Mouse (Mus musculus) thymus, adult 18-20 months (tissue): ENCODE measurements around the gene Wdr95.
"Not testable (repeated sequence)": the region's sequence is repeated elsewhere in the genome, so short reads cannot be mapped to it uniquely, and the experiment has no call there.

Experiments
- DNase-seq, 2 experiments: peaks; one replicate each; pipeline ENCODE4 v3.0.0; 2022; ENCODE audit warnings: mixed read lengths in 2 of 2

Gene Wdr95

DNA sequence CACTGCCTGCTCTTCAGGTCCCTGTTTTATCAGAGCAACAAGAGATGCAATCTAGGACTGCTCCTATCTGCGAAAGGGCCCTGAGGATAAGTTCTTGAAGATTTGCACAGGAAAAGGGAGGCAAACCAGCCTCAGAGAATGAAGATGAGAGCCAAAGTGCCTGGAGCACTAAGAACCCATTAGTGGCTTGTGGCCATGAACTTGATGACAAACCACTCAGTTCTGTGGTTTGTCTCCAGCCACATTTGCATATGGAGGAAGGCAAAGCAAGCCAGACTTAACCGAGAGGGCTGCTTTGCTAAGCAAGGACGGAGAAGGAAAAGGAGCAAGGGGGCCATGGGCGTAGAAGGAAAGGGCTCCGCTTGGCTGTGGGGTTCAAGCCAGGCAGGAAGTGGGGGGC lies 7.7 kb upstream of the Wdr95 start:
- no peak for DNase-seq

DNA sequence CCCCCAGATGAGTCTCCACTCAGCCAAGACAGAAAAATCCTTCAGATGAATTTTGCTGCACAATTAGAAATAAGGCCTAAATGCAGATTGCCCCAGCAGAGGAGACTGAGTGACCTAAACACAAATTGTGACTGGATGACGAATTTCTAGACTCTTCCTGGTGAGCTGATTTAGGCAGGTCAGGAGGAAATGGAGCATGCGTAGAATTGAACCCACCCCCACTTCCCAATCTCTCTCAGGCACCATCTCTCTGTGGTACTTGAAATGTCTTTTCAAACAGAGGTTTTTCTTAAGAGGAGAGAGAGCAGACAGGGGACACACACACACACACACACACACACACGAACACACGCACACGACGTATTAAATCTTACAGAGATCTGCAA lies 4.6 kb upstream of the Wdr95 start:
- DNase-seq: no peak

DNA sequence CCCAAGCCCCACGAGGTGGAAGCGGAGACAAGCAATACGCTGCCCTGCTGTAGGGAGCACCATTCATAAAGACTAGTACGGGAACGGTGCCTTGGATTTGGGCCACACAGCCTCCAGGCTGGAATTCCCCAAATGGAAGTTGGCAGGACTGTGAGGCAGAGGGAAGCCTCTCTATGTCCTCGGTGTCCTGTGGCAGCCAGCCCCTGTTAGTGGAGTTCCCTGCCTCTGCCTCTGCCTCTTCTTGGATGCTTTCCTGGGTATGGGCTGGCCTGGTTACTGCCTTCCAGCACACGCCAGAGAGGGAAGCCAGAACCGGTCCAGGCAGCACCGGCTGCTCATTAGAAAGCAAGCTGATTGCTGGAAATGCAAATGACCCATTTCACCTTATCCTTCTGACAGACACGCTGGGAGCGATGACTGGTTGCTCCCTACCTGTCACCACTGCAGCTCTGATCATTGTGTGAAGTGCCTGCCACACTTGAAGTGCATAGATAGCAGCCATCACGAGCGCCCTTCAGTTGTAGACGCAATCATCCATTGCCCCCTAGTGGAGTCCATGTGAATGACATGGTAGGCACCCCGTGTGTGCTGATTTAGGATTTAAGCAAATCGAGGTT lies 4.1 kb upstream of the Wdr95 start:
- DNase-seq: peak; percentile 42 to 69

DNA sequence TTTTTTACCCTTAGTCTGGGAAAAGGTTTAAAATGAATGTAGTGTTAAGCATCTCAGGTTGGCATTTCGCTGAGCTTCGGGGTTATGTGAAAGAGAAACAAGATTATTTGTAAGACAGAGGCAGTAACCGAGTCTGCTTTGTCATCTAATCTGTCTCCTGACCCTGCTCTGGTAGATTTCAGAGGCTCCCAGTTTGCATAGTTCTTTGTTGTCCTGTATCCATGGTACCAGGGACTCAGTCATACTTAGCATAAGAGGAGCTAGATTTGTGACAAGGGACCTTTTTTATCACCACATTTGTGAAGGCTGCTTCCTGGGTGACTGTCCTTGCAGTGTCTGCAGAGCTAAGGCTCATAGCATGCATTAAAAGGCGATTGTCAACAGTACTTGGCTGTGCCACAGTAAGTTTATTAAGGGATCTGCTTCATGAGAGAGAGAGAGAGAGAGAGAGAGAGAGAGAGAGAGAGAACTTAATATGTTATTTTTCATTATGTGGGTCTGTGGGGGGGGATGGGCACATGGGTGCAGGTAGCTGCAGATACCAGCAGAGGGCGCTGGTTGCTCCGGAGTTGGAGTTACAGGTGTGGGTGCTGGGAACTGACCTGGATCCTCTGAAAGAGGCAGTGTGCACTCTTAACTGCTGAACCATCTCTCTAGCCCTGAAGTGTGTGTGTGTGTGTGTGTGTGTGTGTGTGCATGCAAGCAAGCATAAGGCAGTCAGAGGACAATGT lies 3.3 kb upstream of the Wdr95 start:
- DNase-seq: no peak

- peak; percentile 22 to 36 for DNase-seq
Observed at GRCm38 (mm10) chr5:149526467-149526951, 2.0 kb upstream of the Wdr95 start.

- not testable (repeated sequence) for DNase-seq
Observed at GRCm38 (mm10) chr5:149527292-149527691, 1.2 kb upstream of the Wdr95 start.

DNA sequence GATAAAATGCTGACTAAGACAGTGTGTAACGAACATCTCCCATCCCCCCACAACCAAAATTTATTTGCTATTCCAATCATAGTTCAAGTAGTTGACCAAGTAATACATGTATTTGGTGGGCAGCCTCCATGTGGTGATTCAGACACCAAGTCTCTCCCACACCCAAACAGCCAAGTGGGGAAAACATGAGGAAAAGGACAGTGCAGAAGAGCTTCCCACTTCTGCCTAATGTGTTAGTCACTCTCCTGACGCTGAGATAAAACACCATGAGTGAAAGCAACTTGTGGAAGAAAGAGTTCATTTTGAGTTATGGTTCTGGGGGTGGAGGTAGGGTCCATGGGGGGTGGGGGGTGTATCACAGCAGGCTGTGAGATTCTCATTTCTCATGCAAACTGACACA lies 5.4 kb downstream of the Wdr95 start:
- no peak for DNase-seq

DNA sequence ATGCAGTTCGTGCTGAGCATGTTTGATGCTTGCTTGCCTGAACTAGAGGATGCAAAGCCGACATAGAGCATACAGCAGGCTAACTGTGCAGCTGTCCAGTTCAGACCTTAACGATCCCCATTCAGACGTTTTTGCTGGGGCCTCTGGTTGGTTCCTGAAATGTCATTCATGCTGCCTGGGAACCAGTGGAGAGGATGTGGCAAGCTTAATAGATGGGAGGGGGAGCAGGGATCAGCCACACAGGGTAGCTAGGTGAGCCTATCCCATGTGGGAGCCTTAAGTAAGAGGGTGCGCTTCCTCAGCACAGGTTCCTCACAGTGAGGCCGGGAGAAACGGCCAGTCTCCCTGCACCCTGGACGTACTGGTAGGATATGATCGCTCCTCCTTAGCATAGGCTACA lies 7.5 kb downstream of the Wdr95 start:
- no peak for DNase-seq

DNA sequence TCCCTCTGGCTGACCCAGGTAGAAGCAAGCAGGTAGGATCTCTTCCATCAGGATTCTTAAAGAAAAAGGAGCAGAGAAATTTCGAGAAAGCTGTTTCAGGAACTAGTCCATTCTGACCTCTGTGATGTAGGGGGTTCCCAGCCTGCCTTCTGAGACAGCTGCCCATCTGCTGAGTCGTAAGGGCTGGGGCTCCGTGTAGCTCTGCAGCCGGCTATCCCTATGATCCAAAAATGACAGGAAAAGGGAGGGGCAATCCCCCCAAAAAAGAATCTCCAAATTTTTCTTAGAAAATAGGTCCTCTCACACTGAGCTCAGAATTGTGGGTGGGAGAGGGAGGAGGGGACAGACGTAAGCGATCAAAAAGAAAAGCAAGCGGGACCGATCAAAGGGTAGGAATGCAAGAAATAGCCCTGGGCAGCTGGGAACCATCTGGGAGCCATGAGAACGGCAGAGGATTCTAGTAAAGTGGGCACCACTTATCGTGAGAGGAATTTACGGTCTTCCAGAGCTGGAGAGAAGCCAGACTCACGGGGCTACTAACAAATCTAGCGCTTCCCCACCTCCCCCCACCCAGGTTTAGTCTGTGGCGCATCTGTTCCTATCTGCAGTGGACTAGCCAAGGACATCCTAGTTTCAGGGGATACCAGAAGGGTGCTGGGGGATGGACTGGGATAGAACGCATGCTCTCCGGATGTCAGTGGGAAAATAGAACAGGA lies 9.5 kb downstream of the Wdr95 start:
- no peak for DNase-seq

DNA sequence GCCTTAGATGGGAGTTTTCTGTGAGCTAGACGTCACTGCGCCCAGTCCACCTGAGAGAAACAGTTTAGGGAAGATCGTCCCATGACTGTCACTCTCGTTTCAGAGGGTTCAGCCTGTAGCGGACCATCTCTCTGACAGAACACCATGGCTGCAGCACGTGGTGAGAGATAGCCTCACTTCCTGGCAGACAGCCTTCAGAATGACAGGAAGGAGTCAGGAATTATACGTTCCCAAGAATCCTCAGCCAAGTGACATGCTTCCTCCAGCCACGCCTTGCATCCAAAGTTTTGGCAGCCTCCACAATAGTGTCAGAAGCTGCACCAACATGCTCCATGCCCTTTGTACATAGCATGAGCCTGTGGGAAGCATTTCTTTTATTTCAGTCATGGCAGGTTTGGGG lies 10.1 kb downstream of the Wdr95 start:
- no peak for DNase-seq

DNA sequence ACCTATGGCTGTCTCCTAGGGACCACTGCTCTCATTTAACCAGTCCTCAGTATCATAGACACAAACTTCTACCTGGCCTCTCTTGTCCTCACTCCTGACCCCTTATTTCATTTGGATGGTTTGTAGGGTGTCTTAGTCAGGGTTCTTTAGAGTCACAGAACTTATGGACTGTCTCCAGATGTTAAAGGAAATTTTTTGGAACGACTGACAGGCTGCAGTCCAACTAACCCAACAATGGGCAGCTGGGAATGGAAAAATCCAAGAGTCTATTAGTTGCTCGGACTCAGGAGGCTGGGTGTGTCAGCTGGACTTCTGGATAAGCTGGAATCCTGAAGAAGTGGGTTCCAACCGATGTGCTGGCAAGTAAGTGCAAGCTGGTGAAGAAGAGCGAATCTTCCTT lies 10.6 kb downstream of the Wdr95 start:
- DNase-seq: no peak

DNA sequence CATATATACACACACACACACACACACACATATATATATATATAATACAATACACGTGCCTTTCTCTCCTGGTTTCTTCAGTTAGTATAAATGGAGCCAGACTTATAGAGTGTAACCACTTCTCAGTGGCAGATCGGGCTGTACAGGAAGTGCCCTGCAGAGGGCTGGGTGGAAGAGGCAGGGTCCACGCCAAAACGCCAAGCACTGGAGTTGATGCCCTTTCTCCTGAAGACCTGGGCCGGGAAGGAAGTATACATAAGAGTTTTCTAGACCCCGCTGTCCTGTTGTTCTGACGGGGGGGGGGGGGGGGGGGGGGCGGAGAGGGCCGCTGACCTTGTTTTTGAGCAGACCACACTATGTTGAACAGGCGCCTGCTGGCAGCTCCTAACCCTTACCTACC lies 22.7 kb downstream of the Wdr95 start:
- DNase-seq: no peak

DNA sequence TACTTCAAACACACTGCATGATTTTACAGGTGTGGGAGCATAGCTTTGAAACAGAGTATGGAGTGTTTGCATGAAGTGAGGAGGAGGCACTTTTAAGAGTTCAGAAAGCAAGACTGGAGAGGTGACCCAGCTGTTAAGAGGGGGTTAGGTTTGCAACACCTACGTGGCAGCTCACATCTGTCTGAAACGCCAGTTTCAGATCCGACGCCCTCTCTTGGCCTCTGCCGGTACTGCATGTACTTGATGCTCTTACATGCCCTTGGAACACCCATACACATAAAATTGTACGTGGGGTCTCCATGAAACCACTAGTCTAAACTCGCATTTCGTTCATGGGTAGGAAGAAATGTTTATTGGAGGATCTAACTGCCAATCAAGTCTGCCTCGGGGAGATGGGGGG lies 24.3 kb downstream of the Wdr95 start:
- DNase-seq: no peak

DNA sequence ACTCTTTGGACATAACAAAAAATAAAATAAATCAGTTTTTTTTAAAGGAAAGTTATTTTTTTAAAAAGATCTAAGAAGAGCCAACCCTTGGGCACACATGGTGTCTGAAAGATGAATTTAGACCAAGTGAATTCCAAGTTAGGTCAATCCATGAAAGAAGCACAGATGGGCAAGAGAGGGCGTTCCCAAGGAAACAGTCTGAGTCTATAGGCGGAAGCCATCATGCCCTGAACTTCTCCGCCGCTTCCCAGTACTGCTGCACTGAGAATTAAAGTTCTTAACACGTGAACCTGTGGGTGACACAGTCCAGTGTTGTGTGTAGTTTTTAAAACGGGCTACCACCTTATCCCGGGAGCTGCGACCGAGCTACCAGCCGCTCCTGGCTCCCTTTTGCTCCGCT lies 24.9 kb downstream of the Wdr95 start:
- DNase-seq: no peak

GRCm38 (mm10) chr5:149554397-149554796 lies 25.9 kb downstream of the Wdr95 start:
- no peak for DNase-seq

- DNase-seq: no peak
Observed at GRCm38 (mm10) chr5:149560903-149561588, 32.6 kb downstream of the Wdr95 start.

DNA sequence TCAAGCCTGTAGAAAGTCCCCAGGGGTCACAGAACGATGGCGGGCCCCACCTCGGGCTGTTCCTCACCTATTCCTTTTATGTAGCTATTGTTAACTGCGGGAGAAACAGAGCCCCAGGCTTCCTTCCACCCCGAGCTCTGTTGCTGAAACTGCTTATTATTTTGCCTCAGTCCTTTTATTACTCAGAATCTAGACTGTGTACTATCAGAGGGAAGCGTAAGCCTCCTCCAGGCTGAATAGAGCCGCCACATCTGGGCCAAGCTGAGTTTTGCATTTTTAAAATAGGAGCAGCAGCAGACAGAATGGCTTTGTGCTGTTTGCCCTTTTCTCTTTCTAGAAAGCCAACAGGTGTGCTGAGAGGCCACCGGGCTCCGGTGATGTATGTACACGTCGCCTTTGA lies 37.5 kb downstream of the Wdr95 start:
- no peak for DNase-seq

- no peak for DNase-seq
Observed at GRCm38 (mm10) chr5:149566957-149567356, 38.5 kb downstream of the Wdr95 start.

- no peak for DNase-seq
Observed at GRCm38 (mm10) chr5:149568993-149569392, 40.5 kb downstream of the Wdr95 start.

DNA sequence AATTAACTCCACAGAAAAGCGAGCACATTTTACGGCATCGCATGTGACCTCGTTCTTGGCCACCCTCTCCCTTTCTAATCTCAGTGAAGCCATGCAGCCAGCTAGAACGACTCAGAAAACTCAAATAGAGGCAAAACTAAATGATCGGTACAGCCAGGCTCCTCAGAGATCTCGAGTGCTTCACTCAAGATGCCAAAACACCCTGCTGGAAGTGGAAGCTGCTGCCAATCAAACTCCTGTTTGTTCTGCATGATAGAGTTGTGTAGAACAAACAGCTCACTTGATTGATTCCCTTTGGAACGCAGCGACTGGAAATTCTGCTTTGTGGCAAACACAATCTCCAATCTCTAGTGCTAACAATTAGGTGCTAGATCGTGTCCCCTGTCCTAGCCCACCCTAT lies 48.5 kb downstream of the Wdr95 start:
- no peak for DNase-seq

- DNase-seq: no peak
Observed at GRCm38 (mm10) chr5:149577449-149577848, 49.0 kb downstream of the Wdr95 start.

DNA sequence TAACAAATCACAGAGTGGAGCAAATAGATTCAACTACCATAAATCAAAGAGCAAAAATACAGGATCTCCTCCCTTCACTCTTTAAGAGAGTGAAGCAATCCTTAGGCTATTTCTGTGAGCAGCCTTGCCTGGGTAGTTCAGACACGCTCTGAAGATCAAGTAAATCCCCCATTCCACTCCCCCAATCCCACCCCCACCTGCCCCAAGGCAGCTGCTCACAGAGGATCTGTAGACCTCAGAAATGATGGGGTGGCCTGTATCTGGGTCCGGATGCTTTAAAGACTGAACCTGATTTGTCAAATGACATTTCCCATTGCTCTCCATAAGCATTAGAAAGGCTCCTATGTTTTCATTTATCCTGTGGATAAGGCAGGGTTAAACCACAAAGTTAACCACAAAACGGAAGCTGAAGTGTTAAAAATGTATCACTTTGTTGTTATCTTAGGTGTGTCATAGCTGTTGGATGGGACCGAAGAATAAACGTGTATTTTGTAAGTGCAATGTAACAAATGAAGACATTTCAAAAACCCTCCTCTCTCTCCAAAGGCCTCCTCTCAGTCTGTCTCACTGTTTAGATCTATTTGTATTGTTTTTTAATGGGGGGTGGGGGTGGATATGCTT lies 54.3 kb downstream of the Wdr95 start:
- DNase-seq: no peak

DNA sequence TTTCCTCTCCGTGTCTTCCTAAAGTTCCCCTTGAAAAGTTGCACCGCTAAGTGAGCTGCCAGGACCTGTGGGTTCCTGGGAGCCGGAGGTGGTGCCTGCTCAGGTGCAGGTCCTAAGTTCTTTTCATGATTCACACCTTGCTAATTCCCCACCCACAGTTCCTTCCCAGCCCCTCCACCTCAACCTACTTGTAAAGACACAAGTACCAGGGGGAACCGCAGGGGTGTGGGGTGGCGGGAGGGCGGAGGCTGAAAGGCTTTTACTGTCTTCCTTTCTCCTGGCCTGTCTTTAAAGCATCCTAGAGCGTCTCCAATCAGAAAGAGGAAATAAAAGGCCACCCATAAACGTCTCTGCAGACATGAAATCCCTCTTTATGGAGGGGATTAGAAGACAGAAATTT lies 55.0 kb downstream of the Wdr95 start:
- DNase-seq: no peak
